Mouse (Mus musculus) thymus, postnatal 14 days (tissue): ENCODE results near the gene Hinfp.
"Not testable (repeated sequence)": the region's sequence is repeated elsewhere in the genome, so short reads cannot be mapped to it uniquely, and the experiment has no call there.

Experiments
- DNase-seq: peaks from one replicate; pipeline ENCODE4 v3.0.0; 2021

Gene Hinfp

GRCm38 (mm10) chr9:44309756-44310155 lies 4.3 kb upstream of the Hinfp start:
- DNase-seq: no peak

GRCm38 (mm10) chr9:44307248-44307647 lies 1.8 kb upstream of the Hinfp start:
- DNase-seq: peak; percentile 59

- DNase-seq: no peak
Observed at GRCm38 (mm10) chr9:44306532-44306931, 1.1 kb upstream of the Hinfp start.

- not testable (repeated sequence) for DNase-seq
Observed at GRCm38 (mm10) chr9:44300001-44300400, 5.5 kb downstream of the Hinfp start.

DNA sequence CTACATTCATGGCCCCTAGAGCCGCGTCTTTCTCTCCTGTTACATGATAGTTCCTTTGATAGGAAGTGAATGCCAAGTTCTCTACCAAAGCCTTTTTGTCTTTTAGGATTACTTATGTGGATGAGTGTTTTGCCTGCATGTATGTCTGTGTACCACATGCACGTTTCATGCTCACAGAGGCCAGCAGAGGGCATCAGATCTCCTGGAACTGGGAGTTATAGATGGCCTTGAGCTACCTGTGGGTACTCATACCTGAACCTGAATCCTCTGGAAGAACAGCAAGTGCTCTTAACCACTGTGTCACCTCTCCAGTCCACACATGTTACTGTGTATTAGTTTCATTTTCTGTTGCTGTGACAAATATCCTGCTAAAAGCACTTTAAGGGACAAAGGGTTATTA lies 13.0 kb downstream of the Hinfp start:
- peak; percentile 78 for DNase-seq

- no peak for DNase-seq
Observed at GRCm38 (mm10) chr9:44288959-44289291, 16.5 kb downstream of the Hinfp start.

DNA sequence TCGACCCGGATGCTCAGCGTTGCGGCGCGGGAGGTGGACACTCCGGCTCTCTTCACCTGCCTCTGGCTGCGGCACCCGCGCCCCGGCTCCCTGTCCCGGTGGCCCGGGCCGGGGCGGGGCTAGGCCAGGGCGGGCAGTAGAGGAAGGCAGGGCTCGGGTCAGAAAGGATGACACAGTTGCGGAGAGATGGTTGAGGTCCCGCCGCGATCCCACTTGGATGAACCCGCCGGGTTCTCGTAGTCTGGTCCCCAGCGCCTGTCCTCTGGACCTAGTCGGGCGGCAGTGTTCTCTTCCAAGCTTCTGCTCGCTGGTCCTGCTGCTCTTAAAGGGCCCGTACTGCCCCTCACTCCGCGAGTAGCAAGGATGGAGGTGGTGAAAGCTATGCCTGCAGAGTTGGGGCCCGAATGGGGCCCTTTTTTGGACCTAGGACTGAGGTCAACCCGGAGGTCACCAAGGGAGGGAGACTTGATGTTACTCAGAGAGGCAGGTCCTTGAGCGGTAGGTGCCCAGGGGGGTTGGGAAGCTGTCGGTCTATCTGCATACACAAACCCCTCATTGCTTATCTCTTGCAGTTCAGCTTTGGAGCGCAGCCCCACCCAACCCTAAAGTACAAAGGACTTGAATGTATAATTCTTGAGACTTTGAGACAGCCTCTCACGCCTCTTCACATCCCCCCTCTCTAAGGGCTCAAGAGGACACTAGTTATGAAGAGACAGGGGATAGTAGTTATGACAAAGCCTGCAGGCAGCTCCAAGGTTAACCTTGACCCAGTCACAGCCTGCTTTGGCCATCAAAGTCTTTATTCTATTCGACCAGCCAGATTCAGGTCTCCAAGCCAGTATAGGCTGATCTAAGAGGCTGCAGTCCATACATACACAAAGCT lies 17.2 kb downstream of the Hinfp start, which contains the start of gene Abcg4:
Gene Abcg4 (minus strand): TSS at position 540 of the 883 bp plus-strand sequence.
- DNase-seq: no peak

- no peak for DNase-seq
Observed at GRCm38 (mm10) chr9:44287401-44288075, 17.9 kb downstream of the Hinfp start.

DNA sequence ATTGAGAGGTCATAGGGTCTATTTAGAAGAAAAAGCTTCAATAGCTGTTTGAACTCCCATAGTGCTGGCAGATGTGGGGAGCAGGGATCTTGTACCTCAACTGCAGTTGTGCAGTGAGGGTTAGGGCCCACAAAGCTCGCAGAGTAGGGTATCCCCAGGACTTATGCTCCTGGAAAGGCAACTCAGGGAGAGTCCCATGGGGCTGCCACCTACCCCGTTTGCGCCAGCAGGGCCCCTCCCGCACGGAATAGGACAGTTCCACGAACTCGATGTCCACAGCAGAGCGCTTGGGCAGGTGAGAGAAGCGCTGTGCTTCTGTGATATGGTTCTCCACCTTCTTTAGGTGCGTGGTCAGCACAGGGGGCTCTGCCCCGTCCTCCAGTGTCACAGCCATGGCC lies 18.5 kb downstream of the Hinfp start:
- no peak for DNase-seq

GRCm38 (mm10) chr9:44286256-44286850 lies 19.1 kb downstream of the Hinfp start:
- DNase-seq: no peak

- DNase-seq: no peak
Observed at GRCm38 (mm10) chr9:44283183-44283582, 22.3 kb downstream of the Hinfp start.

DNA sequence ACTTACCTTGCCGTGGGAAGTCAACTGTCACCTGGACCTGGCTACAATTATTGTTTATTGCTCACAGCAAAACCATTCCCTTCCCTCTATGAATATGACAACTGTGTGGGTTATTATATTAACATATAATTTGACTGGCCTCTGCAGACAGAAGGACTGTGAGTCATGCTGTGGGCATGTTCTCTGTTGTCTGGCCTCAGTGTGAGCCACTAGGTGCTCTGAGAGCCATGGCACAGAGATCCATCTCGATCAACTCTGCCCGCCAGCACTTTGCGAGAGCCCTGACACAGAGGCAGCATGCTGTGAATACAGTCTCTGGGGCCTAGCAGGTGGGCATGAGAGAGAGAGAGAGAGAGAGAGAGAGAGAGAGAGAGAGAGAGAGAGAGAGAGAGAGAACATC lies 35.5 kb downstream of the Hinfp start:
- DNase-seq: no peak

DNA sequence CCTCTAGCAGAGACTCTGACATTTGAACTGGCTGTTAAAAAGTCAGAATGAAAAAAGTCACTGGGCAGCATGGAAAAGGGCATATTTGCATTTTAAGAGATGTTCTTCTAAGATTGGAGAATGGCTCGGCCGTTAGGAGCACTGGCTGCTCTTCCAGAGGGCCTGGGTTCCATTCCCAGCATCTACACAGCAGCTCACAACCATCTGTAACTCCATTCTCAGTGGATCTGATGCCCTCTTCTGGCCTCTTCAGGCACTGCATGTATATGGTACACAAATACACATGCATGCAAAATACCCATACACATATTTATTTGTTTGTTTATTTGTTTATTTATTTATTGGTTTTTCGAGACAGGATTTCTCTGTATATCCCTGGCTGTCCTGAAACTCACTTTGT lies 36.4 kb downstream of the Hinfp start:
- DNase-seq: peak; percentile 65

DNA sequence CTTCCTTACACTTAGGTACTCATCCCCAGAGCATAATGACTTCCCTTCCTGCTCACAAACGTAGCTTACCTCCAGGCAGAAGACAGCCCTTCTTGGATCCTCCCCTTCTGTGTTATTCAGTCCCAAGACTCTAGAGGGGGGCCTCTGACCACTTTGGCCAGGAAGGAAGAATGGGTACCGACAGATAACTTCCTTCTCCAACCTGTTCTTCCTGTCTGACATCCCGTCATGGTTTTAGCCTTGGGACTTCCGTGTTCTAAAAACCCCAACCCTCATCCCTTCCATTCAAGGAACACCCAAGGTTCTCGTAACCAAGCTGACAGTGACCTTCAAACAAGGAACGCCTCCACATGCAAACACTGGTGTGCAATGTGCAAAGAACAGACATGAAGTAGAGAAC lies 37.0 kb downstream of the Hinfp start, which contains the start of gene Nlrx1:
Gene Nlrx1 (minus strand): TSS at position 168 of the 400 bp plus-strand sequence.
- DNase-seq: no peak

GRCm38 (mm10) chr9:44268027-44268360 lies 37.5 kb downstream of the Hinfp start:
- DNase-seq: peak; percentile 90

DNA sequence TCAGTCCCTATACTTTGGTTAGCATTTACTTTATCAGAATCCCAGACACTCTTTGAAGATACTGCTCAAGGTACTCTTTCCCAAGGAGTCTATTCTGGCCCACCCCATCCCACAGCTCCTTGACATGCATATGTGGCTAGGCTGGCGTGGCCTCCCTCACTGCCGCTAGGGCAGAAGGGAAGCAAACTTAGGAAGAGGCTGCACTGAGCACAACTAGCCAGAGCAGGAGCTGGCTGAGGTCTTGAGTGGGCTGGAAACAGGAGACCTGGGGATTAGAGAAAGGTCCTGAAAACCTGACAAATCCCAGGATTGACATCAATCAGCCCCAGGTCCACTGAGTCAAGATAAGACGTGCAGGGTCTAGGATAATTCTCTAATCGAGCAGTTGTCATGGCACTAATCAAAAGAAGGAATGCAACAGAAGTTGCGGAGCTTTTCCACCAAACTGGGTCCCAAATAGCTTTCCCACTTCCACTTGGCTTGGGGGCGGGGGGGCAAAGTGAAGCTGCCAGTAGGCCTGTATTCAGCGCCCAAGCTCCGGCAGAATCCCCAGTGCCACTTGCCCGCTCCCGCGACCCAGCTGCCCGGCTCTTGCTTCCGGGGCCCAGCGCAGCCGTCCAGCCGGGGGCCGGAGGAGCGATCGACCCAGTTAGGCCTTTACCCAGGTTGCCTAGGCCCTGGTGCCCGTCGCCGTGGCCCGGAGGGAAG lies 38.0 kb downstream of the Hinfp start:
- peak; percentile 40 for DNase-seq

DNA sequence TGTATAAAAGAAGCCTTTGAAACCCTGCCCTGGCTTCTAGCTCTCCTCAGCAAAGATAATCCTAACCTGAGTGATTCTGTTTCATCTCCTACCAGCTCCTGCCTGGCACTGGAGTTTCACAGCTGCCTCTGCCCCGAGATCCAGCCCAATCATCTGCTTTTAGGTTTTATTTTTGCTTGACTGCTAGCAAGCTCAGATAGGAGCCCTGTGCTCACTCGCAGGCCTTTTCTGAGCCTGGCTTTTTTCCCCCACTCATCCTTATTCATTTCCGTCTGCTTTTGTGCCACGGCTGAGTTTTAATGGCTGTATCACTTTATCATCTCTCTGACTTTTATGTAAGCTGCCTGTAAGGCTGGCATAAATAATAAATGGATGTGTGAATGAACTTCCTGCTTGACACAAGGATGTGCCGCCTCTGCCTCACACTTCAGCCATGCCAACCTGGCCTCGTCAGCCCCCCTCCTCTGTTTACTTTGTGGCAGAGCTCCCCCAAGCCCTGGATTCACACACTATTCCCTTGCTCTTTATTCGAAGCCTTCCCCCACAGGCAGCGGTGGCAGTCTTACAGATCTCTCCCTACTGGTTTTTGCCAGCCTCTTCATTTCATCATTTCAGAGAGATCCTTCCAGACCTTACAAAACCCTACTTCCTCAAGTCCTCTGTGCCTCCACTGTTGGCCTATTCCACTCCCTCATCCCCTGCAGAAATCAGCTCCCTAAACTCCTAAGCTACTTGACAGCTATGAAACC lies 38.8 kb downstream of the Hinfp start:
- no peak for DNase-seq

GRCm38 (mm10) chr9:44261388-44261787 lies 44.1 kb downstream of the Hinfp start:
- no peak for DNase-seq

GRCm38 (mm10) chr9:44259014-44259413 lies 46.5 kb downstream of the Hinfp start:
- DNase-seq: no peak

DNA sequence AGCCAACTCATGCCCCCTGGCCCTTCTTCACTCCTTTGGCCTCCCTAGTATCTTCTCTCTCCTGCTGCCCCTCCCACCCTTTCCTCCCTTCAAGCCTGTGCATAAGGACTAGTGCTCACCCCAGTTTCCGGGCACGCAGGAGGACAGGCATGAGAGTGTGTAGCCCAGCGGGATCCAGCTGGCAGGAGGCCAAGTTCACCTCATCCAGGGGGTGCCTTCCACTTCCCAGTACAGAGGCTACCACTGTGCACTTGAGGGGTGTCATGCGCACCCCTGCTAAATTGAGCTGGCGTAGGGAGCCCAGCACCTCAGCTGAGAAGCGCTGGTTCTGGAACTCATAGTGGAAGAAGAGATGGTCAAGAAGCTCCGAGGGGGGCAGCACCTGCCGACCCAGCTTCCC lies 49.3 kb downstream of the Hinfp start:
- DNase-seq: no peak

DNA sequence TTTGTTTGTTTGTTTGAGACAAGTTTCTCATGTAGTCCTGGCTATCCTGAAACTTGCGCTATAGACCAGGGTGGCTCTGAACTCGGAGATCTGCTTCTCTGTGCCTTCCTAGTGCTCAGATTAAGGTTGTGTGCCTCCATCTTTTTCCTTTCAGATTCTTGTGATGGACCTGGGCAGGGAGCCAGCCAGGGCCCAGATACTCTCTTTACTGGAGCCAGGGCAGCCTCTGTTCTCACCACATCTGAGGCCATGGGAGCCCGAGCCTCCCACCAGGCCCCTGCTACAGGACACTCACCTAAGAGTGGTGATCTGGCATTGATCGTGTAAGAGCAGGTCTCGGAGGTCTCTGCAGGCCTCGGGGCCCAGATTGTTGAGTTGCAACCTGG lies 50.3 kb downstream of the Hinfp start:
- DNase-seq: no peak

GRCm38 (mm10) chr9:44254508-44255135 lies 50.8 kb downstream of the Hinfp start:
- no peak for DNase-seq
